Mouse (Mus musculus) adrenal gland, adult (tissue): ENCODE results near the gene Kcnd3.

Experiments used
- DNase-seq, 2 experiments: peaks; one replicate each; pipeline ENCODE4 v3.0.0; 2022 to 2023; ENCODE audit warnings: low spot score in 1 of 2; ENCODE audit not compliant: inconsistent age in 2 of 2

Gene Kcnd3

DNA sequence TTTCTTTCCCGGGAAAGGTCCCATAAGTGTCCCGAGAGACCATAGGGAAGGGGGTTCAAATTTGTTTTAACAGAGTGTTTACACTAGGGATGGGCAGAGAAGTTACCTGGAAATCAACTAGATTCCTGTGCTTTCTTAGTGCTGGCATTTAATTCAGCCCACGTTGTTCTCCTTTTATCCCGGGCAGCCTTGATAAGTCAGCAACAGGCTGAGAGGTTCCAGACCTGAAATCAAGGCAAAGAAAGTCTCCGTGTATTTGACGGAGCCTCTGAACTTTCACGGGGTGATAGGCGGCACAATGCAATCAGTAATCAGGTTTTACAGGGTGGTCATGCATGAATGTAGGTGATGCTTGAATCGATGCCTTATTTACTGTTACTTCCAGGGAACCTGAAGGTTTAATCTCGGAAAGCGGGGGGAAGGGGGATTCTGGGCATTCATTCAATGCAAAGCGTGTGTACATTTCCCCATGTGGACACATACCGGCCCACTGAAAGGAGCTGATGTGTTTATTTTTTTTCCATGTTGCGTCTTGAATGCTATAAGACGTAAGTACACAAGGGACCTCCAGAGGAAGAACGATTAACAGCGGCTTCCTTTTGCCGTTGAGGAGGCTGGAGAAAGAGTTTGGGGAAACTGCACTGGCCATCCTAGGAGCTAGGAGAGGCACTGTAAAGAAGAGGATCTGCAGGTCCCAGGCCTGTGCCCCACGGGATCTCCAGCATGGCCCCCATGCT is 1.3 kb downstream of the Kcnd3 start:
- peak in 1 of 2 experiments; percentile 31 for DNase-seq

DNA sequence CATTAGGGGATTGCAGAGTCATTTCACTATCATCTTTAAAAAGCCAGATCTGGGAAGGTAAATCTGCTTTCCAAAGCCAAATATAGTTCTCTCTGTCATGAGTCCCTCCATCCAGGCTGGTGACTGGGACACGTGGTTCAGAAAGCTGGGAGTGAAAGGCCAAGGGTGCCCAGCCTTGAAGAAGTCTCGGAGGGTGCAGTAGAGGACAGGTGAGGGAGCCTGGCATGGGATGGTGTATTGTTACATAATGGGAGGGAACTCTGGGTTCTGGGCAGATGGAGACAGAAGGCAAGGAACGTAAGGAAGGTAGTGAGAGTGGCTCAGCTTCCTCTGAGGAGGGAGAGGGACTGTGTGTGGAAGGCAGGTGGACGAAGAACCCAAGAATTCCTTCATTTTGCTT is 5.5 kb downstream of the Kcnd3 start:
- no peak for DNase-seq

DNA sequence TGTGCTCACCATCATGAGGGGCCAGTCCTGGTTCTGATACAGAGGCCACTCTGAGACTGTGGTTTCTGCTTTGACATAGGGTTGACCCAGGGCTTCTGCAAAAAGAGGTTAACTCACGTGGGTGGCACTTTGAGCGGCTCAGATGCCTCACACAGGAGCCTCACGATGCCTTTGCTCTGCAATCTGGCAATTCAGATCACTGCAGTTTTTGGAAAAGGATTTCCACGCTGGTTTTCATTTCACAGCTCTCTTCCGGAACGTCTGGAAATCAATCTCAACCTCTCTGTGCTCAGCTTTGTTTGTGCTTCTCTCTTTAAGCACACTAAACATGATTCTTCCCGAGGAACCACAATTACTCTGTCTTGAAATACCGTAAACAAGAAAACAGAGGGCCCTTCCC is 14.4 kb downstream of the Kcnd3 start:
- DNase-seq = no peak

DNA sequence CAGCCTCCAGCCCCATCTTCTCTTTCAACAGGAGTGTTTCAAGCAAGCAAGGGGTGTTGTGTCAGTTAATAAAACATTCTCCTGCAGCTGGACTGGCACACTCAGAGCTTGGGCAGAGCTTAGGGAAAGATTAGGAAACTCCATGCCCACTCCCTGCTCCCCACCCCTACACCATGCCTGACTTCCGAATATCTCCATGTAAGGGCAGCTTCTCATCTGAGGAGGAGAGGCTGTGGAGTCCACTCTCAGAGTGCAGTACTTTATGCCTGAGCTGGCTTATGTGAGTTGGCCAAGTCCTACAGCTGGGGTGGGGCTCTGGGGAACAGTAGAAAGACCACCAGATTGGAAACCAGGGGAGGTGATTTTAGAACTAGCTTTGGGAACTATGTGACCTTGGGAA is 20.4 kb downstream of the Kcnd3 start:
- DNase-seq = no peak

- DNase-seq = no peak
Measured at GRCm38 (mm10) chr3:105476408-105476807, 24.3 kb downstream of the Kcnd3 start.

GRCm38 (mm10) chr3:105478876-105479275 is 26.7 kb downstream of the Kcnd3 start:
- DNase-seq = no peak

DNA sequence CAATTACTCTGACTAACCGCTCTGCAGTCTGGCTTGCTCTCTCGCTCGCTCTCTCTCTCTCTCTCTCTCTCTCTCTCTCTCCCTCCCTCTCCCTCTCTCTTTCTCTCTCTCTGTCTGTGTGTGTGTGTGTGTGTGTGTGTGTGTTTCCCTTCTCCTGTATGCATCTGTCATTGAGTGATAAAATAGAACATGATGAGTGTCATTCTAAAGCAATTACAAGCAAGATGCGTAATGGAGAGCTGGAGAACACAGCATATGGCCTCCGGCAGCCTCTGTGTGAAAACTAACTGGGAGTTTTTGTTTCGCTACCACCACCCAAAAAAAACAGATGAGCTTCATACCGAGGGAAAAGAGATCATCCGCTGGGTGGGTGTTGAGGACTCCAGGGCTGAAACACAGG is 29.3 kb downstream of the Kcnd3 start:
- no peak for DNase-seq

- DNase-seq = no peak
Measured at GRCm38 (mm10) chr3:105483651-105484052, 31.5 kb downstream of the Kcnd3 start.

- peak; percentile 21 to 56 for DNase-seq
Measured at GRCm38 (mm10) chr3:105487171-105487570, 35.0 kb downstream of the Kcnd3 start.

DNA sequence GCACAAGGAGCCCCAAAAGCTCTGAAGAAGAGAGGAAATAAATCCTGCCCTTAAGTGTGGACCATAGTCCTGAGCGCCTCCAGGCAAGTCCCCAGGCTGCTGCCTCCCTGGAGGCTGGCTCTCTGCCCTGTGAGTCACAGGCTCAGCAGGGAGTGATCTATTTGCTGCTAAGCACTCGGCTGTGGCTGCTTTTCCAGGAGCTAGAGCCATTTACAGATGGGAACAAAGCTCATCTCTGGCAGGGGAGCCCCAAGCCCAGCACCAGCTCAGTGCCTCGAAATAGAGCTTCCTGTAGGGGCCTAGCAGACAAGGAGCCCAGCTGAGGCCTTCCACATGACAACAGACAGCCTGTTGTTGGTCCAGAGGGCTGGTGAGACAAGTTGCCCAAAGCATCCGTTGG is 37.5 kb downstream of the Kcnd3 start:
- DNase-seq = peak; percentile 71 to 78

DNA sequence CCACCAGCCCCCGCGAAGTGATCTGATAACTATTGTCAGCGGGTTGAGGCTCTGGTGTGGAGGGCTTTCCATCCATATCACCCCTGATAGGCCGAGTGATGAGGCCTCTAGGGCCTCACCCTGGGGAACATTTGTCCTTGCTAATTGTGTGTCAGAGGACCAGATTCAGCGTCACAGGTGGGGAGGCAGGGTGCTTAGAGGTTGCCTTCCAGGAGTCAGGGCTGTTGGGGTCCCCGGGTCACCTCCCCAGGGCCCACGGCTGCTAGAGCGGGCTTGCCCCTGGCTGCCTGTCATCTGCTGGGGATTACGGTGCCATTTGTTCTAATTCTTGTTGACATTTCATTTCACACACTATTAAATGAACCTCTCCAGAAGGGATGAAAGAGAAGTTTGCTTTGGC is 42.8 kb downstream of the Kcnd3 start:
- no peak for DNase-seq

DNA sequence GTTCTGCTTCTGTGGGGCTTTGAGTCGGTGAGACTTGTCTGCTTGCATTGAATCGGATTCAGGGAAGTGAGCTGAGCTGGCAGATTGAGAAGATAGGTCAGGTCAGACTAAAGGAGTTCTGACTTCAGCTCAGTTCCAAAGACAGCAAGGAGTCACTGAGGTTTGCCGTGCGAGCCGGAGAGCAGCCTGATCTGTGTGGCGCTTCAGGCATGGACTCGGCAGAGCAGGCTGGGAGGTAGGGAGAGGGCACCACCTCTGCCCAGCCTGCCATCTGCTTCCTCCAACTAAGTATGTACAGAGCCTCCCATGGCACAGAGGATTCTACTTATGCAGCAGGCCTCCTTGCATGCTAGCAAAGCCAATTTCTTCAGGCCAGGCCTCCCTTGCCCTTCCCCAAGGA is 44.1 kb downstream of the Kcnd3 start:
- no peak for DNase-seq

GRCm38 (mm10) chr3:105496935-105497334 is 44.8 kb downstream of the Kcnd3 start:
- DNase-seq = no peak

DNA sequence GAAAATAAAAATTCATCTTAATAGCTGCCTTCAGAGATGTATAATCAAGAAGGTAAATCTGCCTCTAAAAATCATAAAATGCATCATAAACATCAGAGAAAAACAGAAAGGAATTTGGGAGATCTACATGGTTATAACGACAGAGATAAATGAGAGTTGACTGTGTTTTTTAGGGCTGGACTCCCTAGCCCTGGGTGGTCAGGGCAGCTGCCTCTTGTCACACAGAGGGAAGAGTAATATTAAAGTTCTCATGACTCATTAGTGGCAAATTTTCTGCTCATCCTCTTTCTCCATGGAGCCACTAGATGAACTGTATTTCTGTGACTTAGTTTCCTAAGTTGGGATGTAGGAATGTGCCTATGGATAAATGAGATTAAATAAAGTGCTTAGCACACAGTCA is 48.9 kb downstream of the Kcnd3 start:
- no peak for DNase-seq

DNA sequence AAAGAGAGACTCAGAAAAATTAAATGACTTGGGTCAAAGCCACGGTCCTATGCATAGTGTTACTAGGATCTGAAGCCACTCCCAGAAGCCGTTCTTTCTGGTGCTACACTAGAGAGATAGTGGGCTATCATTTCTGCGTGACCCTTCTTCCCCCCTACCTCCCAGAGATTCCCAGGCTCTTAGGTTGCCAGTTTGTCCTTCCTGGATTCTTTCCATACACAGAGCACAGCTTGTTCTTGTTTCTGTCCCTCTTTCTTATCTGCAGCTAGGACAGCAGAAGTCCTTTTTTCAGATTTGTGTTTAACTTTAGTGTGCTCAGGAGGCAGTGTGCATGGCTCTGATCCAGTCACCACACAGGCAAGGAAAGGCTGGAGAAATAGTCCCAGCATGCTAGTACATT is 52.1 kb downstream of the Kcnd3 start:
- peak in 1 of 2 experiments; percentile 50 for DNase-seq

DNA sequence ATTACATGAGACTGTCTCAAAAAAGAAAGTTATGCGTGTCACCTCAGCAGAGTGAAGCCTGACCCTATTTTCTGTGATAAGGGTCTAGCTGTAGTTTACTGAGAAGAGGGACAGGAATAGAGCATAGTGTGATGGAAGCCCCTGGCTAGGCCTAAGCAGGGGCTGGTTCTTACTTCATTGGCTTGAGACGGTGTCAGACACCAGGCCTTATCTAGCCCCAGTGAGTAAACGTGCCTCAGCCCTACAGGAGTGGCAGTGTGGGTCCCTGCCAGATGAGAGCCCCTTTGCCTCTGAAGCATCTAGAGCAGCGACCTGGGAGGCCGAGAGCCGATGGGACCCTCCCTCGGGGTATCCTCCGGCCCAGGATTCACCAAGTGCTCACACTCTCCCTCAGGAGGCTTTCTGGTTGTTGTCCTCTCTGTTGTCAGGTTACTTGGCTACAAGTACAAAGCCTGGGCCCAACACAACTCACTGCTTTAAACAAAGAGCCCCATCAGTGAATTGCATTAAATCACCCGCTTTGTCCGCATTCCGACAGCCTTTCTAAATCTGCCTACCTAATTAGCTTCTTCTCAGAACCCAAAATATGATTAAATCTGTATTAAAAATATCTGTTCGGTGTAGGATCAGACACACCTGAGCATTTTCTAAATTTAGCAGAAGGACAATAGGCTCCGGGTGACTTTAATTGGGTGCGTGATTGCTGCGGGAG is 53.2 kb downstream of the Kcnd3 start:
- DNase-seq = no peak

DNA sequence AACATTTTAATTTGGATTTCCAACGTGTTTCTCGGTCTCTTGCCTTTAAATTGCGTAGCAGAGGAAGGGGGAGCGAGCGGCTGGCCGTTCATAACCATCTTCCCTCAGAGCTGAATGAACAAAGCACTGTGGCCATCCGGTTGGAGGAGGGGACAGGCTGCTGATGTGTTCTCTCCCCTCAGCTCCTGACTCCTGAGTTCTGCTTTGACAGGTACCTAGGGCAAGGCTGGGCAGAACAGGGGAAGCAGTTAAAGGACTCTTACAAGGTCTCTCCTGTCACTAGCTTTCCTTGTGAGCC is 53.7 kb downstream of the Kcnd3 start:
- no peak for DNase-seq

DNA sequence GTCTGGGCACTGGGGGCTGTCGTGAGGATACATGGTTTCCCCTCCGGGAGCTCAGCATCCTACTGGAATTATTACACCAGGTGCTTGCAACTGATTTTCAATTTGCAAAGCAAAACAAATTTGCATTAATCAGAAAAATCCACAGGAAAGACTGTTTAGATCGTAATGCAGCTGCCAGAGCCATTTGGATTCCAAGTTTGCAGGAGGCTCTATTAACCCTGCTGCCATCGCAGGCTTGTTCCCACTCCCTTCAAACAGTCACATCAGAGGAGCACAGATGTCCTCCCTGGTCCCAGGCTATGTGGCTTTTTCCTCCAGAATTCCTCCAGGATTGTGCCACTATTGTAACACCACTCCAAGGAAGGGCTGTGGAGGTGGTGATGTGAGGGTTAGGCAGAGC is 54.5 kb downstream of the Kcnd3 start:
- no peak for DNase-seq

DNA sequence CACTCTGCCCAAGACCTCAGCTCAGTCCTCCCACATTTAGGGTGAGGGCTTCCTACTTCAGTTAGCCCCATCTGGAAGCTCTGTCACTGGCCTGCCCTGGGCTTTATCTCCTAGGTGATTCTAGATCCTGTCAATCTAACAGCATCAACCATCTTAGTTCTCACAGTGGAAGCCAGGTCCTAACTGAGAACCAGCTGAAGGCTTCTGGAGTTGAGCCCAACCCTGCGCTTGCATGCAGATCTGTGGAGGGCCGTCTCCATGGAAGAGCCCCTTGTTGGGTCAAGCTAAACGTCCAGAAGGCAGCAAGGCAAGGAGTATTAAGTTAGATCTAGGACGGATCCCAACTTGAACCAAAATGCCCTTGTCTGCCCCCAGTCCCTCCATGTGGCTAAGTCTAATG is 57.2 kb downstream of the Kcnd3 start:
- no peak for DNase-seq

DNA sequence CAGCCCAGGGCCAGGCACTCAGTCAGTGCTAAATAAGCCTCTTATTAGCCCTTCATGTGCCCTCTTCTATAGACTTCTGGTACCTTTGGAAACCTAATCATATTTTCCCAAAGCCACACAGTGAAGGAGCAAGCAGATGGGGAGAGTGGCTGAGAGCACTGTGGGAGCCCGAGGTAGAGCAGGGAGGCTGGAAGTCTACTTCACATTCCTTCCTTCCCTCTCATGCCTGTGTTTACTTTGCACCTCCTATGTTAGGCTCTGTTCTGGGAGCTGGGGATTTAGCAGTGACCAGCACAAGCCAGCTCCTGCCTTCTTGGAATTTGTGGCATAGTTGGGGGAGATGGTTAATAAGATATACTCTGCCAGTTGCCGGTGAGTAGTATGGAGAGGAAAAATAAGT is 59.7 kb downstream of the Kcnd3 start:
- DNase-seq = no peak

GRCm38 (mm10) chr3:105514215-105514614 is 62.1 kb downstream of the Kcnd3 start:
- DNase-seq = no peak

DNA sequence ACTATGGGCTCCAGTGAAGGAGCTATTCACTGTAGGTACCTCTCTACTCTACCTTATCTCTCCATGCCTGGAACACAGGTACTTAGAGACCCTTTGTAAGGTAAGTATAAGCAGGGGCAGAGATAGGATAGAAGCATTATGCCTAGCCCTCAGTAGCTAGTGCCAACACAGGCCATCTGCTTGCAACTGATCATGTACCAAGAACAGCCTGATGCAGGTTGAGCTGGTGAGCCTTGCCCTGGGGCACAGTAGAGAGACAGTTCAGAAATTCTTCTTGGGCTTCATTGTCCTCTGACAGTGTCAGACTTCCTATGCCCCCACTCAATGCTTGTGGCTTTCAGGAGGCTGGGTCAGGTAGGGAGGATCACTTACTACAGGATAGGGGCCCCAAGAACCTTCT is 62.9 kb downstream of the Kcnd3 start:
- DNase-seq = no peak

DNA sequence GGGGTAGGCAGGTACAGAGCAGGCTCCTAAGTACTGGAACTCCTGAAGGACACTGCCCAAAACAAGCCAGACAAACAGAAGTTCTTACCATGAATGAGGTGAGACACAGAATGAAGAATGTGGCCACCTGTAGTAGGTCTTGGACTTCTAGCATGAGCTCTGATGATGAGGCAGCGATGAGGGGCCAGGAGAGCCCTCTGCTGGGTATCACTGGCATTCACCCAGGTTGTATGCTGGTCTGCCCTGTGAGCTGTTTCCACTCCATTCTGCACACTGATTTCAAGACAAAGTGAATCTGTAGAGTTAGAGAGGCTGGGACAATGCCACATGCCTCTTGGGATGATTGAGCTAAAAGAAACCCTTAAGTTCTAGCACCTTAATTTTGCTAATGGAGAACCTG is 63.5 kb downstream of the Kcnd3 start:
- no peak for DNase-seq
